Mouse (Mus musculus): Measurements from ENCODE around the gene Islr.

Islr gene

DNA sequence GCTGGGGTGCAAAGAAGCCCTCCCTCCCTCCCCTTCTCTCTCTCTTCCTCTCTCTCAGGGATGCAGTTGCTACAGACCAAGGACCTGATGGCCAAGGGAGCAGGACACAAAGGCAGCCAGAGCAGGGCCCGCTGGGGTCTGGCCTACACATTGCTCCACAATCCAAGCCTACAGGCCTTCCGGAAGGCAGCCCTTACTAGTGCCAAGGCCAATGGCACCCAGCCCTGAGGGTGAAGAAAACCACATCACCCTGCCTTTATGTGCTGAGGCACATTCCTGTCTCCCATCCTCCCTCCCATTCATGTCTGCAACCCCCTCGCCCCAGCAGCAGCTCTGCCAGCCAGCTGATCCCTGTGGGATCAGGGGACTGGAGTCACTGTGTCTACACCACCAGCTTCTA is 51.0 kb downstream of the Islr start:
- no peak for DNase-seq (ENCODE audit: low read depth, low spot score)

DNA sequence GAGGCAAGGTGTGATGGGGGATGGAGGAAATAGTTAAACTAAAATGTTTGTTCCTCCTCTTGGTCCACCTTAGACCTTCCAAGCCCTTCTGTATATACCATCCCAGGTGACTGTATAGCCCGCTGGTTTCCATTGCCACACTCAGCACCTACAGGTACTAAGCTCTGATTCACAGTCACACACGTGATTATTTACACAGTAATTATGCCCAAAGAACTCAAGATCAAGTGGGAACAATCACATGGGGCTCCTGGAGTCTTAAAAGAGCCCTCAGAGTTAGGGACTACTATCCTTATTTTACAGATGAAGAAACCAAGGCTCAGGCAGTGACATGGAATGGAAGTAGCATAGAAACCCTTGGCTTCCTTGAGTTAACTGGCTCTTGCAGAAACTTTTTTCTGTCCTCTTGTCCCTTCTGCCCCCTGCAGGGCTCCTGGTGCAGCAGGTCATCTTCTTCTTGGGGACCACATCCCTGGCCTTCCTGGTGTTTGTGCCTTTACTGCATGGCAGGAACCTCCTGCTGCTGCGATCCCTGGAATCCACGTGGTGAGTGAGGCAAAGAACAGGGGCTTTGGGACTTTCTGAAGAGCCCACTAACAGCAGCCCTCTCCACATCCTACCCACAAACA is 53.3 kb downstream of the Islr start:
- no peak for DNase-seq (ENCODE audit: low read depth, low spot score)

DNA sequence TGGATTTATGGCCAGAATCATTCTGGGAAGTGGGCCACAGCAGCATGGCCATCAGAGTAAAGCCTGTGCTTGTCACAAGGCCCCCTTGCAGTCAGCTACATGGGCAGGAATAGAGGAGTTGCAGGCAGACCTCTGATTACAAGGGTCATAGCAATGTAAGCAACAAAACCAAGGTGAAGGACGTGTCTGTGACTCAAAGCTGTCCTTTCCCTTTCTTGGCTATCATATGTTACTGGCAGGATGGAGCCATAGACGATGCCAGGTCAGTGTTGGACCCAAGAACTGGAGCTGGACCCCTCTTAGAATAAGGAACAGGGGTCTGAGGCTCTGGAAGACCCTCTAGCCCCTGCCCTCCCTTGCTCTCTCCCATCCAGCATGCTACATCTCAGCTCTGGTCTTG is 55.3 kb downstream of the Islr start:
- no peak for DNase-seq (ENCODE audit: low read depth, low spot score)

DNA sequence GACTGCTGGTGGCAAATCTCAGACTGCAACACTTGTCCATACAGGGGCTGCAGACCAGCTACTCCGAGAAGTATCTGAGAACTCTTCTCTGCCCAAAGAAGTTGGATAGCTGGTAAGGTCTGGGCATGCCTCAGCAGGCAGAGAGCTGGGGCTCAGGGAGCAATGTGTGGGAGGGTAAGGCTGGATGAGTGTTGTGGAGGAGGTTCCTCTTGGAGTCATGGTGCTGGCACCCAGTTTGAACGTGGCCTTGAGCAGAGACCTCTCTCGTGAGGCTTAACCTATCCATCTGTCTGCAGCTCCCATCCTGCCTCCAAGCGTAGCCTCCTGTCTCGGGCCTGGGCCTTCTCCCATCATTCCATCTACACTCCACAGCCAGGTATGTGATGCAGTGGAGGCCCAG is 58.7 kb downstream of the Islr start:
- DNase-seq (ENCODE audit: low read depth, low spot score): no peak

DNA sequence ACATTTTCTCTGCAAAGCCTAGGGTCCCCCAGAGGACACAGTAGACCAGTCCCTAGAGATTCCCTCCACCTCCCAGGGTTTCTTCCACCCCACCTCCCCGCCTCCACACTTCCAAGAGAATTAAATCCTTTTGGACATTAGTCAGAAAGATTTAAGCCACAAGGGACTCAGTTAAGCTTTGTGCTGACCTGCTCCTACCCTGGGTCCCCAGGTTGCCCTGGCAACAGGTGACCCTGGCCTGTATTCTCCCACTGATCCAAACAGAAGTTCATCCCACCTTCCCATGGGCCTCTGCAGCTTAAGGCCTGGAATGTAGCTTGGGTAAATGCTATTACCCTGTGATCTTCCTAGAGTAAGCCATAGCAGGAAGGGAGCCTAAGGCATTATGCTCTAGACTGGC is 59.4 kb downstream of the Islr start:
- DNase-seq (ENCODE audit: low read depth, low spot score): no peak

DNA sequence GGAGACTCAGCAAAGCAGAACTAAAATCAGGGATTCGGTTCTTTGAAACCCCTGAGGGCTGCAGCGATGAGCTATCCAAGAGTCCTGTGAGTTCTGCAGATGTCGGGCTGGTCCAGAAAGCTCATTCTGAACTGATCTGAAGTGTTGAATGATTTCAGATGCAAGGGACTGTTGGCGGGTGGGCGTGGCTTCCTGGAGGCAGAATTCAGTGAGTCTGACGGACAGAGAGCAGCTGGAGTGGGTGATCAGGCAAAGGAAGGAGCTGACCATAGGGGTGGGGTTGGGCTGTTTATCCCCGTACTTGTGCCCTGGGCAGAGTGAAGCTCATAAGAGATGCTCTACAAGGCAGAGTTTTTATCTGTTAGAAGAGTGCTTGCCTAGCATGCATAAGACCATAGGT is 60.7 kb downstream of the Islr start:
- no peak for DNase-seq (ENCODE audit: low read depth, low spot score)

DNA sequence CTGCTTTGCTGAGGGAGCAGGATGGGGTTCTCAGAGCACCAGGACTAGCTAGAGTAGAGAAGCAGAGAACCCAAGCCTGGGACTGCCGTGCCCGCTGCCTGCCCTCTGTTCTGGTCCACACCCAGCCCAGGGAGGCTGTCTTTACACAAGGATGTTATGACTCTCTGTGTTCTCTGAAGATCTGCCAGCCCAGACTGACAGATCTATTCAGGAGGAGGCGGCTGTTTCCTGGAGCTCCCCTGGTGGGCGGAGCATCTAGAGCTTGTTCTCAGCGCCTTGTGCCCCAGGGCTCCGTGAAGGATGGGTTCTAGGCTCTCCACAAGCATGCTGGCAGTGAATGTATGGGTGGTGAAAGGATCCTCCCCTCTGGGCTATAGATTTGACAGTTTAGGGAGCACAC is 64.2 kb downstream of the Islr start:
- DNase-seq (ENCODE audit: low read depth, low spot score): no peak

DNA sequence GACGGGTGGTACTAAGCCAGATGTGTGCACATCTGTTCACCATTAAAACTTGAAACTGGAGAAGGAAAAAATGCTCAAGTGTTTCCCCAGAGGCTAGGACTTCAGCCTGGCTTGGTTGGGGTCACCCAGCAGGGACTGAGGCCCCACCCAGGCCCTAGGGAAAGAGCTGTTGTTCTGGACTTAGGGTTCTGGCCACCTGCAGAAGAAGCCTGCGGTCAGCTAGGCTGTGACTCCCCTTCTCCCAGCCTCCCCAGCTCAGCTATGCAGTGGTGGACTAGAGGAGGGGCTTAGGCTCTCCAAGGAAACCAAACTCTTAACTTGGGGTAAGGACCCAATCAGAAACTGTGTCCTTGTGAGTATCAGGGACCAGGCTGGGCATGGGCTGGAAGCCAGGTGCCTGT is 68.2 kb downstream of the Islr start:
- DNase-seq (ENCODE audit: low read depth, low spot score): no peak

DNA sequence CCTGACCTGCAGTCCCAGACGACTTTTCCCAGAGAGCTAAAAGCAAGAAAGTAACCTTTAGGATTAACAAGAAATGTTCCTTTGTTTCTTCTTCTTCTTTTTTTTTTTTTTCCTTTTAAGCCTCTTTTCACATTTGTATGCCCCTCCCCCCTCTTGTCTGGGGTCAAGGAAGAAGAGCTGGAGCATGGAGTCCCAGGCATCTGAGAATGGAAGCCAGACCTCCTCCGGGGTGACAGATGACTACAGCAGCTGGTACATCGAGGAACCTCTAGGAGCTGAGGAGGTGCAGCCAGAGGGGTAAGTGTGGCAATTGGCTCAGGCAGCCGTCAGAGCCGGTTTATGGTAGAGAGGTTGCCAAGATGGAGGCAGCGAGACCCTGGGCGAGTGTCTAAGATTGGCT is 69.2 kb downstream of the Islr start:
- no peak for DNase-seq (ENCODE audit: low read depth, low spot score)

DNA sequence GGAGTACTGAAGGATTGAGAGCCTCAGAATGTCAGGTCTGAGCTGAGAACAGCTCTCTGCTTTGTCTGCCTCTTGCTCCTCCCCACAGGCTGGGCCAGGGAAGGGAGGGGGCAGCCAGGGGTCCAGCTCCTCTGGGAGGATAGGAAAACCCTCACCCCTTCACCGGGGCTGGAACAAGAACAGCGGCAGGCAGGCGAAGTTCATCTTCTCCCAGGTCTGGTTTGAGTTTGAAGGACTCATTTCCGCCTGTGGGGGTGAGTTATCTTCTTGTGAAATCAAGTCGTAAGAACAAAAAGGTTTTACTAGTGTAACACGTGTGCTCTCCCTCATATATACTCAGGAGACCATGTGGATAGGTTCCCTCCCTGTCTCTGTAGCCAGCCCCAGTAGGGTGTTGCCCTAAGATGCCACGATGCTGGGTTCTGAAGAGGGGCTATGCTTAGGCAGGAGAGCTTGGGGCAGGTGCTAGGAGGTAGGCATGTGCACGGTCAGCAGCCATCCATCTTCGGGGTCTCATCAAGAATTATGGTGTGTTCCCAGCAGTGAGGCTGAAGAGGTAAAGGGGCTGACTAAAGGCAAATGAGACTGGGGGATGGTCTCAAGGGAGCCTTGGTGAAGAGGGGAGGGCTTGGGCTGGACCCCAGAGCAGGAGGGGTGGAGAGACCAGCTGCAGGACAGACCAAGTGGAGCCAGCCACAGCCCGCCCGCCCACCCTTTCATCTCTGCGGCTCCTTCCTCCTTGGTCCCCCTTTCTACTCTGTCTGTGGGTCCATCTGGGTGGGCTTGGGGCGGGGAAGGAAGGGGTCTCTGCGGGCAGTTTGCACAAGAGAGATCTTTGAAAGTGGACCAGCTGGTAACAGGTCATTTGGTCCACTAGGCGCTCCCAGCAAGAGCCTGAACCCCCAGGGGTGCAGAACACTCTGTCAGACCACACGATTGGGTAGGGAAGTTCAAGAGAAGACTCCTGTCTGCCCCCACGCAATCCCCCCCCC is 69.9 kb downstream of the Islr start:
- no peak for DNase-seq (ENCODE audit: low read depth, low spot score)

DNA sequence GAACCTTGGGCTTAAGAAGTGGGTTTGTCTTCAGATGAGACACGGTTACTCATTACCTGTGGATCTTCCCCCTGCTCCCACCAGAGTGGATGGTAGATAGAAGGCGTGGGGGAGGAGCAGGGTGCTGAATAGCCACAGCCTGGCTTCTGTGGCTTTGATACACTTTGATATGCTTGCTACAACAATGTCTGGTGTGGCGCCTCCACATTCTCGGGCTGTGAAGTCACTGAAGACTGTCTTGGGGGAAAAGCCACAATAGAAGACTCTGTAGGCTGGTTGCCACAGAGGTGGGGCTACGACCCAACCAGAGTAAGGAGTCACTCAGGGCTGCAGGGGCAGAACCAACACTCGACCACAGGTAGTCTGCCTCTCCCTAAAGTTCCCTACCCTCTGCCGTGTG is 72.4 kb downstream of the Islr start:
- DNase-seq (ENCODE audit: low read depth, low spot score): no peak

DNA sequence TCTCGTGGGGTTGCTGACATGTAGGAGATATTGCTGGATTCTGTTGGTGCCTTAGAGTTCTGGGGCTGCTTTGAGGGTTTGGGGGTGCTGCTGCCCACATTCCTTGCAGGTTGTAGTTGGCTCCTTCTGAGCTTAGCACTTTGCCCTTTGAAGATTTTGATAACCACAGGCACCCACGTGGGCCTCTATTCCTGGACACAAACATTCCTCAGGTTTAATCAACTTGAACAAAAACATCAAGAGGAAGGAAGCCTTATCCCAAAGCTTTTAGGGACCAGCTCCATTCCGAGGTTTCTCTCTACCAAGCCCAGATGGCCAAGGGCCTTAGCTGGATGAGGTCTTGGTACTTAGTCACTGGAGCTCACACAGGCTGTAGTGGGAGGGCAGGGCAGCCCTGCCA is 73.2 kb downstream of the Islr start:
- DNase-seq (ENCODE audit: low read depth, low spot score): no peak

DNA sequence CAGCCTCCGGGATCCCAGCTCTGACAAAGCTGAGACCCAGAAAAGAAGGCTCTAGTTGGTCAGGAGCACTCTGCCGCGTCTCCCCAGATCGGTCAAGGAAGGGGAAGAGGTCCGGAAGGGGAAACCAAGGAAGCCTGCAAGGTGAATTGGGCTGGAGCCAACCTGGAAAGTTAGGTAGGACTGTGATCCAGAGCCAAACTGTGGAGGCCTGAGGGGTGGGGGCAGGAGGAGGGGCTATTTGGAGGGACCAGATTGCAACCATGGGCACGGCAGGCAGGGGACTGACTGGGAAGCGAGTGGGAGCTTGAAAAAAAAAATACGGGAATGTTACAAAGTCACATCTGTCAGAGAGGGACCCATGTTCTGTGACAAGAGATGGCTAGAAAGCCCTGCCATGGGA is 74.6 kb downstream of the Islr start:
- no peak for DNase-seq (ENCODE audit: low read depth, low spot score)

DNA sequence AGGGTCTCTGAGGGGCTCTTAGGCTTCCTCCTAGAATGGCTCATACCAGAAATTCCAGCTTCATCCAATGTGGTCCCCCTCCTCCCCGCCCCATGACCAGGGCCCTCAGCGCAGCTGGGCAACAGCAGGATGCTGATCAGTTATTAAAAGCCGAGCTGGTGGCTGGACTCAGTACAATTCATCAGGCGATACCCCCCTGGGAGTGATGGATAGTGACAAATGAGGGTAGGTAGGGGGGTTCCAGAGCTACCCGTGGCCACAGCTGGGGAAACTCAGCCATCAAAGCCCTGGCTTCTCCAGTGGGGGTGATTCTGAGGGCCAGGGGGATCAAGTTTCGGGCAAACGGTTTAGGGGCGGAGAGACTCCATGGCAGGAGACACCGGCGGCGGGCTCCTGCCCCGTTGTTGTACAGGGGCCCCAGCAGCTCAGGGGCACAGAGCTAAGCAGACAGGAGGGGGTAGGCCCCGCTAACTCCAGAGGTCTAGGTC is 75.1 kb downstream of the Islr start:
- no peak for DNase-seq (ENCODE audit: low read depth, low spot score)

DNA sequence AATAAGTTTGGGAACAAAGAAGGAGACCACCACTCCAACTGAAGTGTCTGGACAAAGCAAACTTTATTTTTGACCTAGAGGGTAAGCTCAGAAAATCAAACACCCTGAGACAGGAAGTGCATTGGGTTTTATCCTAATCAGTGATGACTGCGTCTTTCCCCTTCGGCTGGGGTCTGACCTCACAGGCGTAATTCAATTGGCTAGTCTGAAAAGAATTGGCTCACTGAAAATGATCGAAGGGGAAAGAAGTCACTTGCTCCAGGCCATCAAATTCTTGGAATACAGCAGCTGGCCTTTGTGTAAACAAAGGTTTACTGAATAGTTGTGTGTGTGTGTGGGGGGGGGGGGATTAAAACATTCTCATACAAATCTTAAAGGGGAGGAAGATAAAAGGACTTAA is 78.3 kb downstream of the Islr start:
- no peak for DNase-seq (ENCODE audit: low read depth, low spot score)

DNA sequence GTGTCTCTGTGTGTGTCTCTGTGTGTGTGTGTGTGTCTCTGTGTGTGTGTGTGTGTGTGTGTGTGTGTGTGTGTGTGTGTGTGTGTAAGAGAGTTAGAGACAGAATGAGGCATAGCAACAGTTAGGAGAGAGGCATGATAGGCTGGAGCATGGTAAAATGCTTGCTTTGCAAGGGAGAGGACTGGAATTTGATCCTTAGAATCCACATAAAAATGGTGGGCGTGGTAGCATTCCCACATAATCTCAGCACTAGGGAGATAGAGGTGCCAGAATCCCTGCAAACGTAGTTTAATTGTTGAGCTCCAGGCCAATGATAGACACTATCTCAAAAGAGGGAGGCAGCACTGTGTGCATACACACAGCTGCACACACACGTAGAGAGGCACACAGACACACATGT is 79.0 kb downstream of the Islr start:
- no peak for DNase-seq (ENCODE audit: low read depth, low spot score)

DNA sequence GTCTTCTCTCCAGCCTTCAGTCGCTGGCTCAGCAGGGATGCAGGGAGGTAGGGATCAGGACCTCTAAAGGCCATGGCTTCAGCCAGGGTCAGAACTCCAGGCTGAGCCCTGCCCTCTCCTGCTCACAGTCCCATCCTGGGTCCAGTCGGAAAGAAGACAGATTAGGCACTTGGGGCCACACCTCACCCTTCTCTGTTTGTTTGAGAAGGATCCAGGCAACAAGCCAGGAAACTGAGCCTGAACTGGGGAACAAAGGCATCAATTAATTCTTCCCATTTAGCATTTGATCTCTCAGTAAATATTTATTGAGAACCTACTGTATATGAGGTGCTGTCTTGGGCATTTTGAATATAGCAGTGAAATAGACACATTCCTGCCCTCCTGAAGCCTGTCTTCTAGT is 85.4 kb downstream of the Islr start, which contains the start of gene Ccdc33:
Gene Ccdc33 (minus strand): TSS at position 153 of the 400 bp plus-strand sequence.
- no peak for DNase-seq (ENCODE audit: low read depth, low spot score)

DNA sequence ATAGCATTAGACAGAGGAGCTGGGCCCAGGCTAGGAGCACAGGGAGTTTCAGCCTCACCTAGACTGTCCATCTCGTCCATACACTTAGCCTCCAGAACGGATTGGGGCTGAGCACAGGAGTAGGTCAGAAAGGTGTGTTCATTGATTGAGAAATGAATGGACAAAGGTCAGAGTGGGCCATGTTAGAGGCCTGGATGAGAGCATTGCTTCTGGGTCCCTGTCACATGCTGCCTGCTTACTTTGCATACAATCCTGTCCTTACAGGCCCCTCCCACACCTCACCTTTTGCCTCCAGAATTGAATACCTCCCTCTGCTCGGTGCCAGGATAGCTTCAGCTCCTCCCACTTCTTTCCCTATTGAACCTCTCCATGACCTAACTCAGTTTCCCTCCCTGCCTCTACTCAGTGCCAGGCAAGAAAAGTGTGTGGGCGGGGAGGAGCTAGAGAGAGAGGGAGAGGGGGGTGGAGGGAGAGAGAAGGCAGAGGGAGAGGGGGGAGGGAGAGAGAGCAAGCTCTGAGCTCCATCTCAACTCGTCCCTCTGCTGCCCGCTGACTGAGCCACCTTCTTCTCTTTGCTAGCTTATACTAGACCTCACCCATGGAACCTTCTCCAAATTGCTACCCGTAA is 88.0 kb downstream of the Islr start:
- no peak for DNase-seq (ENCODE audit: low read depth, low spot score)

DNA sequence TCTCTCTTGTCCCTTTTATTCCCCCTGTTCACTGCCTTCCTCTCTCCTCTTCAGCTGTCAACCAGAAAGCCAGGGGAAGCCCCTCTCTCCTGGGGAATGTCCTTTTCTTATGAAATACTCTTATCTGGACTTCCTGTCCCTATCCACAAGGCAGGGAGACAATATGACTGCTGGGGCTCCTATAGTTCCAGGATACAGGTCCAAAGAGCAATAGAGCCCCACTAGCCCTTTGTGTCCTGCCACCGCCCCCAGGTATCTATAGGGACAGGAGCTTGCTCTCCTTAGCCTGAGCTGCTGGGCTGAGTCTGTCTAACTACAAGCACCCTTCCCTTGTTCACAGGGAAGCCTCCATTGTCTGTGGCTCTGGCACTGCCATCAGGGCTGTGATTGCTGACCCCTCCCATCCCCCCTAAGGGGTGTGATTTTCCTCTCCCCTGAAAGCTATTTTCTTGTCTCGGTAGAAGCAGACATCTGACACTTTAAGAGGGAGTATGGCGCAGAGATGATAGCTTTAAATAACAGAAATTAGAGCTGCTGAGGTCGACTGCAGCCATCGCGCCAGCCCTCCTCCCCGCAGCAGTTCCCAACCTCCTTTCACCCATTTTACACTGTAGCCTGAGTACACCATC is 88.7 kb downstream of the Islr start:
- DNase-seq (ENCODE audit: low read depth, low spot score): no peak

DNA sequence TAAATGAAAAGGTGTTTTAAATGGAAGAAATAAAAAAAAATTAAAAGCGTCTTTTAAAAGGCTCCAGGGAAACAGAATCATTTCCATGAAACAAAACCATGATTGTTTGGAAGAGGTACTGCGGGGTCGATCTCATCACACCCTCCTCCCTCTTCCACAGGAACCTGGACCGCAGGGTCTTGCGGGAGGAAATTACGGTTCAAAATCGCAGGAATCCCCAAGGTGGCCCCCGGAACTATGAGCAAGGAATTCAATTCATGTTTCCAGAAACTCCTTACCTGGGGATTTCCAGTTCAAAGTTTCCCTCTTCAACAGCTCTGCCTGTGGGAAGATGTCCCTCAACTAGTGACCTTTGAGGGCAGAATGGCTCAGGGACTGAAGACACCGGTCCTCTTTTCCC is 90.1 kb downstream of the Islr start:
- DNase-seq (ENCODE audit: low read depth, low spot score): no peak

DNA sequence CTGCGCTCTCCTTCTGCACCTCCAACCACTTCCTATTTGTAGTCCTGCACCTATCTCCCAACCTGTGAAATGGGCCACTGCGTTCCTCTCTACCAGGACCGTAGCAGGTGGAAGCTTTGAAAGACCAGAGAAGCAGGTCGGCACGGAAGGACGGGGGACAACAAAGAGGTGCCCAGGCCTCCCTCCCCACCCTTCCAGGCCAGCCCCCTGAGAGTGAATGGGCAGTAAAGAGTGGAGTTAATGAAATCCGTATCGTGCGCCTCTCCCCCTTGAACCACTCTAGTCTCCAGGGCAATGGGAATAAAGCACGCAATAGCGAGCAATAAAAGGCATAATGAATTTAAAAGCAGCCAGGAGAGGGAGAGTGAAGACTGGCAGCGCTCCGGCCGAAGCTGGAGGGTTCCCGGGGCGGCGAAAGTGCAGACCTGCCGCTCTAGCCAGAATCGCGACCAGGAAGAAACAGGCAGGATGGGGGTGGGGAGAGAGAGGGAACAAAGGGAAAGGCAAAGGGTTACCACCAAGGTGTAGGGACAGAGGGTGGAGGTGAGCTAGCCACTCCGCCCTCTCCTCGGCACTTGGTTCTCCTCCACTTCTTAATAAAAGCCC is 90.7 kb downstream of the Islr start:
- DNase-seq (ENCODE audit: low read depth, low spot score): no peak

DNA sequence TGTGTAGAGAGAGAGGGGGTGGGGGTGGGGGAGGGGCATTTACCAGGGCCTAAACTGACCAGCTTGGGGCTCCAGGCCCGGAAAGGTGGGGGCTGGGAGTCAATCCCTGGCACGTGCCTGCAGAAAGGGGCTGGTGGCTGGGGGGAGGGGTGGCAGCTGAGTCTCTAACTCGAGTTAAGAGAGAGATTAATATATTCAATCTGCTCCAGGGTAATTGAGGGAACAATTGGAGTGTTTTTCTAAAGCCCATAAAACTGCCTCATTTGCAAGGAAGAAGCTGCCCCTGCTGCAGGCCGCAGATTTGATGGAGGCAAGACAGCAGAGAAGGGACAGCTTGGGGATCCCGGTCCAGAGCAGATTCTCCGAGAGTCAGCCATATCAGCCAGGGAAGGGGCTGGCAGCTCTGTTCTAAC is 91.2 kb downstream of the Islr start:
- no peak for DNase-seq (ENCODE audit: low read depth, low spot score)
